Mouse (Mus musculus): Measurements from ENCODE around the gene Hmcn2.

DNA sequence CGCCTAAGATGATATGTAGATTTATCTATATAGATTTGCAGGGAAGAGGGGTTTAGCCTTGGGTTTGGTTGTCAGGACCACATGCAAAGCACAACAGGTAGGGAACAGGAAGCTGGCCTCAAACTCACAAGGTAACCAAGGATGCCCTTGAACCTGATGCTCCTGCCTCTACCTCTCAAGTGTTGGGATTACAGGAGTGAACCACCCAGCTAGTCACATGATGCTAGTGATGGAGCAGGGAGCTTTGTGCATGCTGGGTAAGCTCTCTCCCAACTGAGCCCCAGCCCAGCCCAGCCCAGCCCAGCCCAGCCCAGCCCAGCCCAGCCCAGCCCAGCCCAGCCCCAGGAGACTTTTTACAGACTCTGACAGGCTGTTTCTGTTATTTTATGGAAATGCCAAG, 153.2 kb downstream of the Hmcn2 start:
- TF ChIP-seq CTCF (IDR thresholded peaks at IDR 0.05; ENCODE audit: low read depth): no peak
- no peak for TF ChIP-seq EP300 (optimal IDR thresholded peaks at IDR 0.05)
